Mouse (Mus musculus) heart, adult 18-20 months (tissue): Measurements from ENCODE around the gene Gm17087. TPM values are rescaled to one million over a fixed set of nuclear protein-coding genes. Genes with fewer than 3 reads are reported as not detected.

Source experiments
- DNase-seq, 2 experiments: peaks; one replicate each; pipeline ENCODE4 v3.0.0; 2021 to 2022; ENCODE audit warnings: mixed read lengths in 1 of 2
- total RNA-seq, 2 experiments: library from RNA; stranded (reverse); gene quantifications; 2 replicates each; pipeline ENCODE4 v1.2.3; 2021

Gene Gm17087
- total RNA-seq, 2 experiments from 2014 or later = not detected

- no peak for DNase-seq
These were observed 20.4 kb downstream of the Gm17087 start for GRCm38 (mm10) chr17:8546366-8546765.

- no peak for DNase-seq
These were observed 24.7 kb downstream of the Gm17087 start for GRCm38 (mm10) chr17:8541974-8542538.

GRCm38 (mm10) chr17:8538102-8538501 lies 28.6 kb downstream of the Gm17087 start:
- DNase-seq = no peak

- no peak for DNase-seq
These were observed 30.2 kb downstream of the Gm17087 start for GRCm38 (mm10) chr17:8536522-8536921.

- DNase-seq = no peak
These were observed 32.9 kb downstream of the Gm17087 start for GRCm38 (mm10) chr17:8533828-8534227.

- no peak for DNase-seq
These were observed 34.1 kb downstream of the Gm17087 start for GRCm38 (mm10) chr17:8532609-8533008.

- no peak for DNase-seq
These were observed 38.1 kb downstream of the Gm17087 start for GRCm38 (mm10) chr17:8528641-8529040.

- no peak for DNase-seq
These were observed 39.9 kb downstream of the Gm17087 start for GRCm38 (mm10) chr17:8526815-8527261.

GRCm38 (mm10) chr17:8525971-8526740 lies 40.6 kb downstream of the Gm17087 start:
- DNase-seq = peak in 1 of 2 experiments; percentile 28

- DNase-seq = peak; percentile 25 to 62
These were observed 41.5 kb downstream of the Gm17087 start, which contains the start of gene Pde10a for GRCm38 (mm10) chr17:8525225-8525721. Gene Pde10a (plus strand): TSS chr17:8525372.

GRCm38 (mm10) chr17:8524387-8525165 lies 42.2 kb downstream of the Gm17087 start:
- DNase-seq = peak; percentile 83 to 85

- DNase-seq = no peak
These were observed 42.8 kb downstream of the Gm17087 start for GRCm38 (mm10) chr17:8523986-8524385.

- no peak for DNase-seq
These were observed 50.7 kb downstream of the Gm17087 start for GRCm38 (mm10) chr17:8516006-8516405.

Other genes starting within 250 kb of the Gm17087 start
- under 1 TPM; 0.25 to 0.26 TPM for gene Prr18, start 229.5 kb downstream of the Gm17087 start, total RNA-seq
- under 1 TPM; 0.59 to 0.65 TPM for gene T2, start 211.0 kb downstream of the Gm17087 start, total RNA-seq
- not detected for gene T, start 132.5 kb downstream of the Gm17087 start, total RNA-seq
- 1 to 10 TPM; 2.4 to 3.6 TPM for gene Pde10a, start 41.6 kb downstream of the Gm17087 start, total RNA-seq